Mouse (Mus musculus): Measurements from ENCODE around the gene Ifngr1. TPM values are rescaled to one million over a fixed set of nuclear protein-coding genes. Genes with fewer than 3 reads are reported as not detected.

The Ifngr1 gene
- total and polyA plus RNA-seq, 2 experiments from 2014 or later, result 38.6 to 40.1 TPM

DNA sequence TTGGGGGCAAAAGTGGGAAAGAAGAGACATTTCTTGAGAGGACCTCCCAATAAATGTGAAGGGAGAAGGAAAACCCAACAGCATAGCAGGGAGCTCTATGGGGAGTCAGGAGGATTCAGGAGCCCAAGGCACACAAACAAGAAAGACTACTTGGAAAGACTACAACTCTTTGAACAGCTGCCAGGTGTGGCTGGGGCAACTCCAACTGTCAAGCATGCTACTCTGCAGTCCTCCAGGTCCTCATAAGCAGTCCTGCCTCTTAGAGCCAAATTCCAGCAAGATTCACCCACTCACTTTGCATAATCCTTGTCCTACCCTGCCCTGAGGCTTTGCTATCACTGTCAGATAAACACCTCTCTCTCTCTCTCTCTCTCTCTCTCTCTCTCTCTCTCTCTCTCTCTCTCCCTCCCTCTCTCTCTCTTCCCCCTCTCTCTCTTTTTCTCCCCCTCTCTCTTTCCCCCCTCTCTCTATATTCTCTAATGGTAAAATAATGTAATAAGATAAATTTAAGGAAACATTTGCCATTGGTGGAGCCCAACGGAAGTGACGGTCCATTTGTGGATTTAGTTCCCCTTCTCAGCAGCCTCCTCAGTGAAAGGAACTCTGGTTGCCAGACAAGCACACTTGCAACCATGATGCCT is 29.8 kb downstream of the Ifngr1 start, which contains the start of gene Il22ra2:
Il22ra2 (plus strand) TSS at position 591 of the 641 bp plus-strand sequence.
- Histone ChIP-seq H3K4me1 (ENCODE audit: control insufficient read depth, insufficient read depth) (no peaks in the 10 kb centered on the region), H3K4me2 (ENCODE audit: low read depth, low read length) (no peak within 1 kb of the TSS), H3K36me3 (replicated peaks; ENCODE audit: control insufficient read depth, insufficient read depth, low read length) (no peaks in the 10 kb centered on the region), H3K4me3 (ENCODE audit: low read depth, low read length) (no peak within 1 kb of the TSS), H3K9me3 (replicated peaks; ENCODE audit: control insufficient read depth, low read length) (no peaks in the 10 kb centered on the region), H3K27ac (ENCODE audit: low read depth) (no peak within 1 kb of the TSS), H3K9ac (replicated peaks; ENCODE audit: low read depth, low read length) (no peak within 1 kb of the TSS), H3K27me3 (ENCODE audit: control insufficient read depth, insufficient read depth, low read length) (no peaks in the 10 kb centered on the region)
- WGBS, result 87% methylated on average over 2 of the region's 2 CpGs
- DNase-seq (ENCODE audit: low spot score) (no peak), ATAC-seq (ENCODE audit: insufficient read depth, low read depth) (no peak)
- TF ChIP-seq EP300 (IDR thresholded peaks at IDR 0.05; ENCODE audit: low read depth) (no peak), CTCF (IDR thresholded peaks at IDR 0.05; ENCODE audit: low read depth) (no peak)

GRCm38 (mm10) chr10:19624617-19625016 is 32.9 kb downstream of the Ifngr1 start:
- H3K27ac ChIP-seq (ENCODE audit: low read depth), result no peak overlapping the region
- H3K27me3 ChIP-seq (ENCODE audit: control insufficient read depth, insufficient read depth, low read length), result no peaks in the 10 kb centered on the region
- H3K36me3 ChIP-seq (replicated peaks; ENCODE audit: control insufficient read depth, insufficient read depth, low read length), result no peaks in the 10 kb centered on the region
- H3K9ac ChIP-seq (replicated peaks; ENCODE audit: low read depth, low read length), result no peak overlapping the region
- H3K4me1 ChIP-seq (ENCODE audit: control insufficient read depth, insufficient read depth), result no peaks in the 10 kb centered on the region
- ATAC-seq (ENCODE audit: insufficient read depth, low read depth) (no peak), DNase-seq (ENCODE audit: low spot score) (no peak)
- WGBS, result 68% methylated on average over 1 of the region's 1 CpGs
- no peak overlapping the region for H3K4me3 ChIP-seq (ENCODE audit: low read depth, low read length)
- H3K9me3 ChIP-seq (replicated peaks; ENCODE audit: control insufficient read depth, low read length), result no peaks in the 10 kb centered on the region
- TF ChIP-seq EP300 (IDR thresholded peaks at IDR 0.05; ENCODE audit: low read depth), result no peak
- TF ChIP-seq CTCF (IDR thresholded peaks at IDR 0.05; ENCODE audit: low read depth), result no peak
- H3K4me2 ChIP-seq (ENCODE audit: low read depth, low read length), result no peak overlapping the region

- no peak overlapping the region for H3K9ac ChIP-seq (replicated peaks; ENCODE audit: low read depth, low read length)
- H3K27ac ChIP-seq (ENCODE audit: low read depth), result no peak overlapping the region
- no peak overlapping the region for H3K4me2 ChIP-seq (ENCODE audit: low read depth, low read length)
- H3K4me1 ChIP-seq (ENCODE audit: control insufficient read depth, insufficient read depth), result no peaks in the 10 kb centered on the region
- TF ChIP-seq EP300 (IDR thresholded peaks at IDR 0.05; ENCODE audit: low read depth) (no peak), CTCF (IDR thresholded peaks at IDR 0.05; ENCODE audit: low read depth) (no peak)
- no peak for ATAC-seq (ENCODE audit: insufficient read depth, low read depth)
- no peak overlapping the region for H3K4me3 ChIP-seq (ENCODE audit: low read depth, low read length)
- H3K27me3 ChIP-seq (ENCODE audit: control insufficient read depth, insufficient read depth, low read length), result no peaks in the 10 kb centered on the region
- no peaks in the 10 kb centered on the region for H3K9me3 ChIP-seq (replicated peaks; ENCODE audit: control insufficient read depth, low read length)
- no peaks in the 10 kb centered on the region for H3K36me3 ChIP-seq (replicated peaks; ENCODE audit: control insufficient read depth, insufficient read depth, low read length)
- DNase-seq (ENCODE audit: low spot score), result no peak
- WGBS, result 82% methylated on average over 2 of the region's 2 CpGs
These were observed 35.6 kb downstream of the Ifngr1 start for GRCm38 (mm10) chr10:19627342-19627741.

DNA sequence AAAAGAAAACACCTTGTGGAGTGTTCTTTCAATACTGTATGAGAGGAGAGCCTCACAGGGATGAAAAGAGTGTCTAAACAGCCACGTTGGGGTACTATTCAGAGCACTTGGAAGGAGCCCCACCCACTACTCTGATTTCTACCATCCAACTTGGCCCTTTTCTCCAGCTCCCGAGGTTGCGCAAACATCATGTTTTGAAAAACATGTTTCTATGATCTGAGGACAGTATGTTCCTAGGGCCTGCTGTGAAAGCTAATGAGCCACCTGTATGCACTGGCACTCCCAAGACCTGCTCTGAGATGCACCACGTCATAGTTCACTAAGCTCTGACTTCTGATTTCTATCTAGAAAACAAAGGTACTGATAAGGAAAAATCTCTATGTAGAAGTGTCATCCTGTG is 36.0 kb downstream of the Ifngr1 start:
- no peak overlapping the region for H3K4me3 ChIP-seq (ENCODE audit: low read depth, low read length)
- no peaks in the 10 kb centered on the region for H3K4me1 ChIP-seq (ENCODE audit: control insufficient read depth, insufficient read depth)
- ATAC-seq (ENCODE audit: insufficient read depth, low read depth), result no peak
- no peak for DNase-seq (ENCODE audit: low spot score)
- no peak overlapping the region for H3K9ac ChIP-seq (replicated peaks; ENCODE audit: low read depth, low read length)
- H3K36me3 ChIP-seq (replicated peaks; ENCODE audit: control insufficient read depth, insufficient read depth, low read length), result no peaks in the 10 kb centered on the region
- TF ChIP-seq EP300 (IDR thresholded peaks at IDR 0.05; ENCODE audit: low read depth) (no peak), CTCF (IDR thresholded peaks at IDR 0.05; ENCODE audit: low read depth) (no peak)
- no peak overlapping the region for H3K27ac ChIP-seq (ENCODE audit: low read depth)
- H3K27me3 ChIP-seq (ENCODE audit: control insufficient read depth, insufficient read depth, low read length), result no peaks in the 10 kb centered on the region
- WGBS, result 73% methylated on average over 4 of the region's 4 CpGs
- H3K9me3 ChIP-seq (replicated peaks; ENCODE audit: control insufficient read depth, low read length), result no peaks in the 10 kb centered on the region
- no peak overlapping the region for H3K4me2 ChIP-seq (ENCODE audit: low read depth, low read length)

DNA sequence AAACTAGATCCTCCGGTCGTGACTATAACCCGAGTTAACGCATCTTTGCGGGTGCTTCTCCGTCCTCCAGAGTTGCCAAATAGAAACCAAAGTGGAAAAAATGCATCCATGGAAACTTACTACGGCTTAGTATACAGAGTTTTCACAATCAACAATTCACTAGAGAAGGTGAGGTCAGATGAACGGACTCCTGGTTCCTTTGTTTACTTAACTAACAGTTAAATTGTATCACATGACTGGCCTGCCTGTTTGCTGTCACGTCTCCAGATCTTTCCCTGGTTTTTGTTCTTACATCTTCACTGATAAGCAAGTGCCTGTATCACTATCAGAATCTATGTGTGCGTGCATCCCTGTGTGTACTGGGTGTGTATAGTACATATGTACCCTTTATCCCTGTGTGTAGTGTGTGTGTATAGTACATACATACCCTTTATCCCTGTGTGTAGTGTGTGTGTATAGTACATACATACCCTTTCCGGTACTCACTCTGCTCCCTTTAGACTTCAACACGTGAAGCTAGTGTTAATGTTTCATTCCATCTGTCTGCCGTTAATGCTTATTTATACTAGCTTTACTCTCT is 40.0 kb downstream of the Ifngr1 start:
- Histone ChIP-seq H3K36me3 (replicated peaks; ENCODE audit: control insufficient read depth, insufficient read depth, low read length) (no peaks in the 10 kb centered on the region), H3K4me3 (ENCODE audit: low read depth, low read length) (no peak overlapping the region), H3K27ac (ENCODE audit: low read depth) (no peak overlapping the region), H3K4me2 (ENCODE audit: low read depth, low read length) (no peak overlapping the region), H3K4me1 (ENCODE audit: control insufficient read depth, insufficient read depth) (no peaks in the 10 kb centered on the region), H3K9ac (replicated peaks; ENCODE audit: low read depth, low read length) (no peak overlapping the region), H3K9me3 (replicated peaks; ENCODE audit: control insufficient read depth, low read length) (no peaks in the 10 kb centered on the region), H3K27me3 (ENCODE audit: control insufficient read depth, insufficient read depth, low read length) (no peaks in the 10 kb centered on the region)
- 68% methylated on average over 13 of the region's 13 CpGs for WGBS
- no peak for DNase-seq (ENCODE audit: low spot score)
- TF ChIP-seq EP300 (IDR thresholded peaks at IDR 0.05; ENCODE audit: low read depth), result no peak
- ATAC-seq (ENCODE audit: insufficient read depth, low read depth), result no peak

- no peaks in the 10 kb centered on the region for H3K36me3 ChIP-seq (replicated peaks; ENCODE audit: control insufficient read depth, insufficient read depth, low read length)
- no peak overlapping the region for H3K9ac ChIP-seq (replicated peaks; ENCODE audit: low read depth, low read length)
- no peak overlapping the region for H3K4me3 ChIP-seq (ENCODE audit: low read depth, low read length)
- ATAC-seq (ENCODE audit: insufficient read depth, low read depth) (no peak), DNase-seq (ENCODE audit: low spot score) (no peak)
- 88% methylated on average over 5 of the region's 5 CpGs for WGBS
- TF ChIP-seq EP300 (IDR thresholded peaks at IDR 0.05; ENCODE audit: low read depth) (no peak), CTCF (IDR thresholded peaks at IDR 0.05; ENCODE audit: low read depth) (no peak)
- no peaks in the 10 kb centered on the region for H3K27me3 ChIP-seq (ENCODE audit: control insufficient read depth, insufficient read depth, low read length)
- H3K4me1 ChIP-seq (ENCODE audit: control insufficient read depth, insufficient read depth), result no peaks in the 10 kb centered on the region
- no peak overlapping the region for H3K4me2 ChIP-seq (ENCODE audit: low read depth, low read length)
- H3K27ac ChIP-seq (ENCODE audit: low read depth), result no peak overlapping the region
- H3K9me3 ChIP-seq (replicated peaks; ENCODE audit: control insufficient read depth, low read length), result no peaks in the 10 kb centered on the region
These were observed 47.1 kb downstream of the Ifngr1 start for GRCm38 (mm10) chr10:19638851-19639250.

All from heart, postnatal 0 days (tissue).